Mouse (Mus musculus) intestine, postnatal 0 days (tissue): Measurements from ENCODE around the gene Efcab11. TPM values are rescaled to one million over a fixed set of nuclear protein-coding genes. Genes with fewer than 3 reads are reported as not detected.

Source experiments
- ATAC-seq: fragments of 200-750 bp; cut with Nextera tagmentation; 2 replicates; pipeline ENCODE4 v1.8.0; 2017; ENCODE audit warnings: mild to moderate bottlenecking, moderate TSS enrichment, moderate library complexity
- H3K27ac ChIP-seq: fragments of 300-500 bp; sonication (generic); 2 replicates; pipeline ENCODE4 v1.5.1; 2014; ENCODE audit warnings: mild to moderate bottlenecking, low read depth, low read length, moderate library complexity
- H3K27me3 ChIP-seq: fragments of 300-500 bp; sonication (generic); replicated peaks from 2 replicates; pipeline ENCODE4 v1.6.1; 2014; ENCODE audit warnings: low read length, mixed read lengths; ENCODE audit not compliant: control insufficient read depth, insufficient read depth
- H3K36me3 ChIP-seq: fragments of 300-500 bp; sonication (generic); 2 replicates; pipeline ENCODE4 v1.6.1; 2014; ENCODE audit warnings: mild to moderate bottlenecking, moderate library complexity; ENCODE audit not compliant: control insufficient read depth, insufficient read depth
- H3K4me1 ChIP-seq: fragments of 300-500 bp; sonication (generic); replicated peaks from 2 replicates; pipeline ENCODE4 v1.6.1; 2014; ENCODE audit warnings: antibody characterized with exemption, low read length, mixed read lengths; ENCODE audit not compliant: control insufficient read depth, insufficient read depth
- H3K4me2 ChIP-seq: fragments of 300-500 bp; sonication (generic); replicated peaks from 2 replicates; pipeline ENCODE4 v1.6.1; 2014; ENCODE audit warnings: low read depth, mild to moderate bottlenecking, moderate library complexity
- H3K4me3 ChIP-seq: fragments of 300-500 bp; sonication (generic); 2 replicates; pipeline ENCODE4 v1.5.1; 2014; ENCODE audit warnings: low read depth, low read length
- H3K9ac ChIP-seq: fragments of 300-500 bp; sonication (generic); 2 replicates; pipeline ENCODE4 v1.6.1; 2014; ENCODE audit warnings: mild to moderate bottlenecking, low read depth, low read length
- H3K9me3 ChIP-seq: fragments of 300-500 bp; sonication (generic); 2 replicates; pipeline ENCODE4 v1.6.1; 2016; ENCODE audit warnings: mixed run types; ENCODE audit not compliant: control insufficient read depth
- CTCF ChIP-seq: sonication (generic); IDR thresholded peaks from 2 replicates; pipeline ENCODE4 v1.5.1; 2016; ENCODE audit warnings: low read depth, mild to moderate bottlenecking, control low read depth, antibody characterized with exemption, moderate library complexity
- WGBS: fragments of 180-500 bp; shearing (Covaris S2); extraction: QIAGEN DNeasy Blood & Tissue Kit; methylation state at CpG from one replicate; pipeline ENCODE4 v1.1.7; 2014; 5-methylcytosine and 5-hydroxymethylcytosine counted together
- polyA plus RNA-seq: library from polyadenylated mRNA; unstranded; fragments of >200 nt; fragmentation: Nextera tagmentation; extraction: Ambion mirVana; gene quantifications from 2 replicates; pipeline ENCODE4 v1.2.1, GENCODE M21; 2015

The Efcab11 gene
- polyA plus RNA-seq, 1 experiment from 2014 or later, result 3.2 TPM

- H3K27ac ChIP-seq, result no peak overlapping the region
- no peak for ATAC-seq
- 83% methylated on average over 4 of the region's 4 CpGs for WGBS
Measured at GRCm38 (mm10) chr12:99902867-99903370, 18.7 kb upstream of the Efcab11 start.

GRCm38 (mm10) chr12:99901973-99902866 lies 18.0 kb upstream of the Efcab11 start:
- Histone ChIP-seq H3K27ac (no peak overlapping the region), H3K9ac (no peak overlapping the region), H3K4me3 (no peak overlapping the region), H3K9me3 (no peaks in the 10 kb centered on the region), H3K4me2 (no peak overlapping the region), H3K36me3 (peaks cover 29% of the 10 kb centered on the region), H3K27me3 (no peaks in the 10 kb centered on the region), H3K4me1 (no peaks in the 10 kb centered on the region)
- peak; percentile 33 for TF ChIP-seq CTCF
- ATAC-seq, result no peak
- WGBS, result 82% methylated on average over 8 of the region's 8 CpGs

More at GRCm38 (mm10) chr12:99902867-99903370, 18.7 kb upstream of the Efcab11 start:
- Histone ChIP-seq H3K9ac (no peak overlapping the region), H3K9me3 (no peaks in the 10 kb centered on the region), H3K4me2 (no peak overlapping the region), H3K4me3 (no peak overlapping the region), H3K27me3 (no peaks in the 10 kb centered on the region), H3K36me3 (peaks cover 36% of the 10 kb centered on the region), H3K4me1 (no peaks in the 10 kb centered on the region)
- TF ChIP-seq CTCF, result no peak

- WGBS, result 76% methylated on average over 1 of the region's 3 CpGs
- no peaks in the 10 kb centered on the region for H3K4me1 ChIP-seq
- no peak overlapping the region for H3K4me3 ChIP-seq
- H3K27ac ChIP-seq, result no peak overlapping the region
- H3K36me3 ChIP-seq, result peaks cover 18% of the 10 kb centered on the region
- ATAC-seq, result no peak
- no peaks in the 10 kb centered on the region for H3K9me3 ChIP-seq
- no peak overlapping the region for H3K9ac ChIP-seq
- H3K4me2 ChIP-seq, result no peak overlapping the region
- H3K27me3 ChIP-seq, result no peaks in the 10 kb centered on the region
- TF ChIP-seq CTCF, result peak; percentile 56
Measured at GRCm38 (mm10) chr12:99899991-99900390, 15.8 kb upstream of the Efcab11 start.

GRCm38 (mm10) chr12:99898248-99898870 lies 14.1 kb upstream of the Efcab11 start:
- WGBS, result 87% methylated on average over 16 of the region's 16 CpGs
- H3K36me3 ChIP-seq, result peaks cover 28% of the 10 kb centered on the region
- no peak for ATAC-seq
- H3K4me1 ChIP-seq, result no peaks in the 10 kb centered on the region
- no peaks in the 10 kb centered on the region for H3K9me3 ChIP-seq
- H3K9ac ChIP-seq, result no peak overlapping the region
- H3K27ac ChIP-seq, result no peak overlapping the region
- no peaks in the 10 kb centered on the region for H3K27me3 ChIP-seq
- H3K4me3 ChIP-seq, result no peak overlapping the region
- no peak overlapping the region for H3K4me2 ChIP-seq
- TF ChIP-seq CTCF, result no peak

GRCm38 (mm10) chr12:99897846-99898245 lies 13.6 kb upstream of the Efcab11 start:
- no peak for TF ChIP-seq CTCF
- Histone ChIP-seq H3K4me3 (no peak overlapping the region), H3K27ac (no peak overlapping the region), H3K4me2 (no peak overlapping the region), H3K9me3 (no peaks in the 10 kb centered on the region), H3K9ac (no peak overlapping the region), H3K27me3 (no peaks in the 10 kb centered on the region), H3K4me1 (no peaks in the 10 kb centered on the region), H3K36me3 (peaks cover 33% of the 10 kb centered on the region)
- ATAC-seq, result no peak
- 91% methylated on average over 4 of the region's 4 CpGs for WGBS

- peak overlapping the region; percentile 95 for H3K4me2 ChIP-seq
- H3K4me1 ChIP-seq, result no peaks in the 10 kb centered on the region
- ATAC-seq, result no peak
- H3K4me3 ChIP-seq, result peak overlapping the region; percentile 88
- no peaks in the 10 kb centered on the region for H3K27me3 ChIP-seq
- WGBS, result 51% methylated on average over 8 of the region's 8 CpGs
- TF ChIP-seq CTCF, result no peak
- H3K9me3 ChIP-seq, result no peaks in the 10 kb centered on the region
- no peak overlapping the region for H3K9ac ChIP-seq
- H3K36me3 ChIP-seq, result 0 out of 2 replicates have a peak, but pooled peaks cover 4% of the 10 kb centered on the region
- no peak overlapping the region for H3K27ac ChIP-seq
Measured at GRCm38 (mm10) chr12:99885282-99885901, 1.2 kb upstream of the Efcab11 start.
